Mouse (Mus musculus) megakaryocyte, embryonic 14.5 days (primary cell): ENCODE measurements at regions not wholly inside any gene's neighbourhood (a gene's known extent, or its start where the extent isn't known, plus 50 kb on each side); places are given as distances from the start of the nearest gene placed in this dataset.

Experiments
- FLI1 ChIP-seq: IDR thresholded peaks from 2 replicates; pipeline ENCODE4 v1.6.1; 2012; ENCODE audit warnings: low read length, inconsistent platforms, mixed read lengths
- GATA1 ChIP-seq: IDR thresholded peaks from 3 replicates; pipeline ENCODE4 v1.6.1; 2012; ENCODE audit warnings: mixed read lengths, low read length, inconsistent platforms, borderline replicate concordance

DNA sequence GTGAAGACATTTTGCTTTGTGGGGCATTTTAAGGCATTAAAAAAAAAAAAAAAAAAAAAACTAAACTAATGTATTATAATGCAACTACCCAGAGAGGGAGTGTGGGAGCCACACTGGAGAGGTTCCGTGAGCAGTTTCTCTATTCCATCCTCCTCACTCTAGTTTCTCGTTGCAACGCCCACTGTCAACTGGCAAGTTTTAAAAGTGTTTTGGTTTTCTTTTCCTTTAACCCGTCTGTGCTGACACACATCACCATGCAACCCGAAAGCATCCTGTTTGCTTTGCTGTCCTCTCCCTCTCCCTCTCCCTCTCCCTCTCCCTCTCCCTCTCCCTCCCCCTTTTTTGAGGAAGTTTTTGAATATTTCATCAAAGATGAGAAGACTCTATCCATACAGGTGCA is 97.5 kb downstream of the Cand1 start:
- TF ChIP-seq GATA1, result no peak
- no peak for TF ChIP-seq FLI1
